Mouse (Mus musculus) MEL (cell line): ENCODE results near the gene Col6a4.

Experiments used
- GATA1 ChIP-seq: IDR thresholded peaks from 2 replicates; pipeline ENCODE4 v1.6.1; 2011; ENCODE audit warnings: low read depth, low read length, improper control_type of control experiment
- TAL1 ChIP-seq: IDR thresholded peaks from 2 replicates; pipeline ENCODE4 v1.6.1; 2012; ENCODE audit warnings: mild to moderate bottlenecking, inconsistent platforms, low read length, moderate library complexity, mixed read lengths
- USF1 ChIP-seq: IDR thresholded peaks from 2 replicates; pipeline ENCODE4 v1.6.1; 2014; ENCODE audit warnings: low read depth, mild to moderate bottlenecking, inconsistent platforms, low read length, improper control_type of control experiment, moderate library complexity

- TF ChIP-seq TAL1 (no peak), USF1 (no peak), GATA1 (no peak)
Observed at GRCm38 (mm10) chr9:105947577-105947976, 149.0 kb downstream of the Col6a4 start.
